20 mouse cellular contexts compared by ENCODE assay signal in the genomic region with DNA sequence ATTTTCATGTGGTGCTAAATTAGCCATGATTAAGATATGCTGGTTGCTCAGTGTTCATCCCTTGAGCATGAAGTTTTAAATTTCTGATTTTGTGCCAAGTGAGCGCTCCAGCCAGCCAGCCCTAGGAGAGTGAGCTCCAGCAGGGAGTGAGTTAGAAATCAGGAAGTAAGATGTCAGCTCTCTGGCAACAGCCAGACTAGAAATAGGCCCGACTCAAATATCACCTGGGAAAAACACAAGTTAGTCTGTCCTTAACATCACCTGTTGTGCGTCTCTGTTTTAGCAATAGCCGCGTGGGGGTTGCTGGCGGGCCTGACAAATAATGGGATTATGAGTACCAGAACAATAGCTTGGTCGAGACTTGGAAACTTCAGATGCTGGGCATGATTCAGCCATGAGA. TPM values are rescaled to one million over a fixed set of nuclear protein-coding genes. Genes with fewer than 3 reads are reported as not detected.
DNase-seq lines count a peak whose midpoint lies in the region; ATAC-seq and TF ChIP-seq lines count a peak whose summit lies in the region.
"Had no signal": no experiment of that assay in that cellular context is flagged by ENCODE, and none has a peak within 500 bp of the region (broad histone marks: within the 10 kb centered on the region; RNA-seq: fewer than 3 reads in every experiment).

No protein-coding gene starts in this region.

- intact Hi-C loops in heart, adult 2 months (cut with DNase I) = no loop called here

- TF ChIP-seq CTCF in heart, adult 2 months (IDR thresholded peaks at IDR 0.05) = no peak

- no peaks in the 10 kb centered on the region for H3K27me3 ChIP-seq in embryonic facial prominence, embryonic 14.5 days (replicated peaks; ENCODE audit: control insufficient read depth, insufficient read depth, low read length)
- no peaks in the 10 kb centered on the region for H3K27me3 ChIP-seq in embryonic facial prominence, embryonic 10.5 days (replicated peaks; ENCODE audit: low read depth, poor library complexity, severe bottlenecking)
- no peaks in the 10 kb centered on the region for H3K27me3 ChIP-seq in heart, adult 2 months (ENCODE audit: control insufficient read depth, insufficient read depth, low read length)
- H3K27me3 ChIP-seq: embryonic facial prominence, embryonic 13.5 days; forebrain, embryonic 13.5 days; heart, embryonic 15.5 days; hindbrain, embryonic 15.5 days had no signal

- no peak overlapping the region for H3K27ac ChIP-seq in embryonic facial prominence, embryonic 14.5 days (replicated peaks; ENCODE audit: low read depth, low read length)
- no peak overlapping the region for H3K27ac ChIP-seq in embryonic facial prominence, embryonic 10.5 days (replicated peaks)
- no peak overlapping the region for H3K27ac ChIP-seq in heart, adult 2 months
- H3K27ac ChIP-seq: embryonic facial prominence, embryonic 13.5 days; forebrain, embryonic 13.5 days; heart, embryonic 15.5 days; hindbrain, embryonic 15.5 days had no signal

- no peak overlapping the region for H3K9ac ChIP-seq in embryonic facial prominence, embryonic 14.5 days (ENCODE audit: low read depth, low read length)
- H3K9ac ChIP-seq in heart, adult 2 months (ENCODE audit: low read depth, low read length) = no peak overlapping the region
- H3K9ac ChIP-seq: embryonic facial prominence, embryonic 13.5 days; forebrain, embryonic 13.5 days; heart, embryonic 15.5 days; hindbrain, embryonic 15.5 days had no signal

- H3K36me3 ChIP-seq in embryonic facial prominence, embryonic 14.5 days (ENCODE audit: control insufficient read depth, insufficient read depth, low read length) = no peaks in the 10 kb centered on the region
- no peaks in the 10 kb centered on the region for H3K36me3 ChIP-seq in embryonic facial prominence, embryonic 10.5 days (replicated peaks)
- no peaks in the 10 kb centered on the region for H3K36me3 ChIP-seq in heart, adult 2 months (ENCODE audit: control insufficient read depth, insufficient read depth, low read length)
- H3K36me3 ChIP-seq: embryonic facial prominence, embryonic 13.5 days; heart, embryonic 15.5 days; hindbrain, embryonic 15.5 days had no signal

- H3K4me2 ChIP-seq in embryonic facial prominence, embryonic 14.5 days (ENCODE audit: low read depth, low read length) = no peak overlapping the region
- H3K4me2 ChIP-seq: embryonic facial prominence, embryonic 13.5 days; forebrain, embryonic 13.5 days; heart, embryonic 11.5 days; heart, embryonic 15.5 days; hindbrain, embryonic 15.5 days had no signal

- no peak overlapping the region for H3K4me3 ChIP-seq in embryonic facial prominence, embryonic 14.5 days (ENCODE audit: low read depth, low read length)
- no peak overlapping the region for H3K4me3 ChIP-seq in embryonic facial prominence, embryonic 10.5 days
- no peak overlapping the region for H3K4me3 ChIP-seq in heart, adult 2 months
- H3K4me3 ChIP-seq: embryonic facial prominence, embryonic 13.5 days; forebrain, embryonic 13.5 days; heart, embryonic 15.5 days; hindbrain, embryonic 15.5 days had no signal

- H3K4me1 ChIP-seq in embryonic facial prominence, embryonic 14.5 days (ENCODE audit: control insufficient read depth, insufficient read depth, low read length) = no peaks in the 10 kb centered on the region
- H3K4me1 ChIP-seq in embryonic facial prominence, embryonic 10.5 days = no peaks in the 10 kb centered on the region
- H3K4me1 ChIP-seq in heart, adult 2 months (ENCODE audit: control insufficient read depth, insufficient read depth, low read length) = no peaks in the 10 kb centered on the region
- H3K4me1 ChIP-seq: embryonic facial prominence, embryonic 13.5 days; hindbrain, embryonic 15.5 days had no signal

- WGBS in embryonic facial prominence, embryonic 14.5 days = 71% methylated on average over 7 of the region's 7 CpGs
- WGBS in embryonic facial prominence, embryonic 10.5 days = 84% methylated on average over 7 of the region's 7 CpGs
- 61% methylated on average over 7 of the region's 7 CpGs for WGBS in heart, adult 2 months

- no peak for TF ChIP-seq POLR2A in heart, adult 2 months (IDR thresholded peaks at IDR 0.05; ENCODE audit: insufficient read depth, low read depth, low read length)

- peak; percentile 86 for ATAC-seq in embryonic facial prominence, embryonic 14.5 days (ENCODE audit: low read depth)
- ATAC-seq in granulocyte monocyte progenitor cell, adult 5-6 weeks (replicated peaks; ENCODE audit: poor library complexity, severe bottlenecking) = peak; percentile 40
- ATAC-seq: forebrain, embryonic 13.5 days; intestine, embryonic 16.5 days had no signal

- TF ChIP-seq EP300 in heart, adult 2 months (IDR thresholded peaks at IDR 0.05; ENCODE audit: insufficient read depth, low read depth, low read length) = no peak

- H3K79me2 ChIP-seq in heart, adult 2 months (replicated peaks; ENCODE audit: control insufficient read depth, insufficient read depth, low read length) = no peaks in the 10 kb centered on the region

- DNase-seq in embryonic facial prominence, embryonic 14.5 days (ENCODE audit: low spot score) = peak; percentile 57
- DNase-seq in embryonic facial prominence, embryonic 10.5 days (ENCODE audit: low spot score) = no peak
- DNase-seq in heart, postnatal 4 days = peak; percentile 16
- no peak for DNase-seq in heart, adult 2 months
- DNase-seq in MN1 (ENCODE audit: low spot score) = peak; percentile 10
- DNase-seq in layer of hippocampus, adult 8-10 months (ENCODE audit: low spot score in 2 of 2) = no peak
- DNase-seq: adrenal gland, adult 8-10 months; adrenal gland, postnatal 36 days; cerebellum, adult 8-10 months; cerebellum, postnatal 25 days; gastrocnemius, postnatal 25 days; heart, adult 11 months had no signal

- no peaks in the 10 kb centered on the region for H3K9me3 ChIP-seq in embryonic facial prominence, embryonic 14.5 days (ENCODE audit: control insufficient read depth, low read length)
- no peaks in the 10 kb centered on the region for H3K9me3 ChIP-seq in embryonic facial prominence, embryonic 10.5 days
- H3K9me3 ChIP-seq: embryonic facial prominence, embryonic 13.5 days; forebrain, embryonic 13.5 days; heart, embryonic 15.5 days; hindbrain, embryonic 15.5 days had no signal

RNA-seq across cellular contexts. Expression of a gene that starts 56.4 kb away (rescaled TPM):
- polyA plus RNA-seq in embryonic facial prominence, embryonic 14.5 days (2014; fragmentation: Nextera tagmentation; extraction: Ambion mirVana) = 31.1 and 39.8 TPM in 2 replicates
- 0.26 and 0.35 TPM in 2 replicates for polyA plus RNA-seq in embryonic facial prominence, embryonic 10.5 days (2016; fragmentation: Nextera tagmentation; extraction: Ambion mirVana)
- 10 to 100 TPM; 94.8 to 96.7 TPM for total RNA-seq in heart, postnatal 4 days (2021)
- 100 to 1,000 TPM; 116 to 122 TPM for total RNA-seq in heart, adult 2 months (2021)
- 22.4 and 49.2 TPM in 2 replicates for polyA plus RNA-seq in heart, adult 2 months (2012; rRNA removed)
- not detected in 2 replicates for total RNA-seq in granulocyte monocyte progenitor cell, adult 5-6 weeks (2014; fragmentation: Nextera tagmentation)
- total RNA-seq in granulocyte monocyte progenitor cell, adult 5-6 weeks (2017) = not detected in 2 replicates
- under 1 TPM in 2 of 4 experiments, not detected in 2; 0.04 to 0.07 TPM for total RNA-seq in layer of hippocampus, adult 8-10 months (2022)
- total RNA-seq: adrenal gland, postnatal 36 days; MEL had no signal

Comparison
In these comparisons a context has a peak if more than half of its experiments do, and no peak if none do; other contexts are left out.
1. DNase-seq: peak in embryonic facial prominence, embryonic 14.5 days (single experiment), heart, postnatal 4 days (single experiment) and MN1 (single experiment); none in embryonic facial prominence, embryonic 10.5 days (single experiment), heart, adult 2 months (0 of 2) and layer of hippocampus, adult 8-10 months (0 of 2).
2. RNA of a gene that starts 56.4 kb away (total RNA-seq): 116 to 122 TPM in heart, adult 2 months and 94.8 to 96.7 TPM in heart, postnatal 4 days; 0.04 to 0.07 TPM in layer of hippocampus, adult 8-10 months and not detected in granulocyte monocyte progenitor cell, adult 5-6 weeks; every median in the first group is over 10 times any median in the second.